Comparison of ENCODE assay signal across 2 mouse cellular contexts in genomic region chr16:18669914-18670313, GRCm38 (mm10).
TF ChIP-seq lines count a peak whose summit lies in the region.

No protein-coding gene starts in this region.

TF ChIP-seq in CH12.LX, 34 proteins besides CTCF, POLR2A, EP300 and RAD21 (continued from another document):
- TF ChIP-seq ZC3H11A (IDR thresholded peaks at IDR 0.05; ENCODE audit: low read depth, low read length), result no peak

TF ChIP-seq in MEL, 35 proteins besides CTCF, POLR2A, EP300 and RAD21:
- TF ChIP-seq MXI1 (IDR thresholded peaks at IDR 0.05; ENCODE audit: low read depth, low read length) (peak; percentile 57), SIN3A (IDR thresholded peaks at IDR 0.05; ENCODE audit: low read length) (0 out of 2 replicates have a peak, but pooled peaks have one; percentile 32), E2F4 (IDR thresholded peaks at IDR 0.05; ENCODE audit: borderline replicate concordance, low read depth, low read length) (no peak)
